Mouse (Mus musculus) CH12.LX (cell line): Measurements from ENCODE around the gene Syt9. TPM values are rescaled to one million over a fixed set of nuclear protein-coding genes. Genes with fewer than 3 reads are reported as not detected.
A peak's percentile ranks its signal among the peaks of the same experiment; 100 is the strongest.

Experiments
- DNase-seq: peaks from one replicate; pipeline ENCODE4 v3.0.0-alpha.2; 2013; ENCODE audit errors: extremely low read depth
- H3K27ac ChIP-seq: 2 replicates; pipeline ENCODE4 v1.5.1; 2012; ENCODE audit warnings: low read depth, mild to moderate bottlenecking, control low read depth, moderate library complexity; ENCODE audit not compliant: insufficient read depth
- H3K27me3 ChIP-seq: replicated peaks from 2 replicates; pipeline ENCODE3; 2012; ENCODE audit warnings: inconsistent platforms
- H3K36me3 ChIP-seq, 2 experiments: replicated peaks in 1 of 2; 2 replicates each; pipeline versions ENCODE3 to v1.6.1; 2012; ENCODE audit warnings: inconsistent platforms in 1 of 2, low read length in 1 of 2, mild to moderate bottlenecking in 1 of 2, mixed read lengths in 1 of 2, moderate library complexity in 1 of 2; ENCODE audit not compliant: control insufficient read depth in 1 of 2, insufficient read depth in 1 of 2
- H3K4me1 ChIP-seq, 2 experiments: 2 replicates each; pipeline ENCODE4 v1.6.1; 2012; ENCODE audit warnings: inconsistent platforms in 1 of 2, moderate library complexity in 1 of 2; ENCODE audit not compliant: insufficient read depth in 2 of 2, control insufficient read depth in 1 of 2
- H3K4me2 ChIP-seq: 2 replicates; pipeline ENCODE4 v1.6.1; 2012; ENCODE audit warnings: low read depth, mild to moderate bottlenecking, control low read depth; ENCODE audit not compliant: poor library complexity, insufficient read depth, severe bottlenecking
- H3K4me3 ChIP-seq, 3 experiments: fragments of 150-350 bp in 1 of 3; sonication (generic) in 1 of 3; replicated peaks in 1 of 3; 2 replicates each; pipeline versions ENCODE3 to v1.5.1; 2011 to 2012; ENCODE audit warnings: low read depth in 2 of 3, low read length in 2 of 3, mild to moderate bottlenecking in 2 of 3, moderate library complexity in 2 of 3, control low read depth in 1 of 3, improper control_type of control experiment in 1 of 3, inconsistent platforms in 1 of 3, mixed read lengths in 1 of 3; ENCODE audit not compliant: poor library complexity in 1 of 3
- H3K79me2 ChIP-seq: replicated peaks from 2 replicates; pipeline ENCODE4 v1.6.1; 2012; ENCODE audit warnings: mild to moderate bottlenecking, moderate library complexity; ENCODE audit not compliant: control insufficient read depth, poor library complexity, insufficient read depth, severe bottlenecking; ENCODE audit errors: extremely low read depth
- H3K9ac ChIP-seq: 2 replicates; pipeline ENCODE4 v1.6.1; 2012; ENCODE audit warnings: low read depth, mild to moderate bottlenecking, control low read depth, moderate library complexity; ENCODE audit not compliant: insufficient read depth
- H3K9me3 ChIP-seq: replicated peaks from 2 replicates; pipeline ENCODE3; 2012; ENCODE audit warnings: low read length, inconsistent platforms, mixed read lengths
- BHLHE40 ChIP-seq: IDR thresholded peaks from 2 replicates; pipeline ENCODE4 v1.6.1; 2011; ENCODE audit warnings: mild to moderate bottlenecking, low read depth, low read length, improper control_type of control experiment
- CHD1 ChIP-seq: IDR thresholded peaks from 2 replicates; pipeline ENCODE4 v1.6.1; 2012; ENCODE audit warnings: low read depth, low read length, improper control_type of control experiment, inconsistent platforms
- CHD2 ChIP-seq: IDR thresholded peaks from 2 replicates; pipeline ENCODE4 v1.6.1; 2011; ENCODE audit warnings: low read length, improper control_type of control experiment
- ELF1 ChIP-seq: IDR thresholded peaks from 2 replicates; pipeline ENCODE4 v1.6.1; 2014; ENCODE audit warnings: low read depth, mild to moderate bottlenecking, inconsistent platforms, low read length, improper control_type of control experiment
- EP300 ChIP-seq: IDR thresholded peaks from 2 replicates; pipeline ENCODE4 v1.6.1; 2011; ENCODE audit warnings: low read length, improper control_type of control experiment
- IRF4 ChIP-seq: IDR thresholded peaks from 2 replicates; pipeline ENCODE4 v1.6.1; 2014; ENCODE audit warnings: low read depth, mild to moderate bottlenecking, inconsistent platforms, low read length, improper control_type of control experiment
- MAFK ChIP-seq: IDR thresholded peaks from 2 replicates; pipeline ENCODE4 v1.6.1; 2011; ENCODE audit warnings: low read length, improper control_type of control experiment; ENCODE audit not compliant: insufficient replicate concordance
- MAZ ChIP-seq: IDR thresholded peaks from 2 replicates; pipeline ENCODE4 v1.6.1; 2012; ENCODE audit warnings: low read depth, mild to moderate bottlenecking, inconsistent platforms, low read length, improper control_type of control experiment, moderate library complexity
- NELFE ChIP-seq: IDR thresholded peaks from 2 replicates; pipeline ENCODE4 v1.6.1; 2011; ENCODE audit warnings: low read depth, low read length, improper control_type of control experiment
- SIN3A ChIP-seq: IDR thresholded peaks from 2 replicates; pipeline ENCODE4 v1.6.1; 2012; ENCODE audit warnings: low read length, improper control_type of control experiment, inconsistent platforms
- dilution Hi-C: fragments of 300-500 bp; cut with MboI; formaldehyde crosslinking; loops from 2 replicates; pipeline ENCODE4 v1.14.3; 2020; ENCODE audit warnings: low sequenced_read_pairs; ENCODE audit not compliant: extremely low pct_unique_long_range_greater_than_20kb, extremely low pct_ligation_motif_present
- in situ Hi-C: fragments of 300-500 bp; cut with MboI; formaldehyde crosslinking; loops from 3 replicates; pipeline ENCODE4 v1.14.3; 2019; ENCODE audit warnings: low sequenced_read_pairs, low pct_ligation_motif_present, low pct_unique_long_range_greater_than_20kb, mixed read lengths
- polyA plus RNA-seq: library from polyadenylated mRNA; unstranded; fragments of >175 nt; gene quantifications from 2 replicates; pipeline ENCODE4 v1.2.1, GENCODE M21; 2012; ENCODE audit warnings: low read depth; ENCODE audit not compliant: insufficient read length
- total RNA-seq, 2 experiments: library from RNA; depleted of rRNA; stranded (reverse); fragments of 300-350 nt in 1 of 2; fragments of >200 nt in 1 of 2; gene quantifications; 2 replicates each; pipeline ENCODE4 v1.2.3; 2012 to 2014

Syt9 gene
- total and polyA plus RNA-seq, 3 experiments = not detected

DNA sequence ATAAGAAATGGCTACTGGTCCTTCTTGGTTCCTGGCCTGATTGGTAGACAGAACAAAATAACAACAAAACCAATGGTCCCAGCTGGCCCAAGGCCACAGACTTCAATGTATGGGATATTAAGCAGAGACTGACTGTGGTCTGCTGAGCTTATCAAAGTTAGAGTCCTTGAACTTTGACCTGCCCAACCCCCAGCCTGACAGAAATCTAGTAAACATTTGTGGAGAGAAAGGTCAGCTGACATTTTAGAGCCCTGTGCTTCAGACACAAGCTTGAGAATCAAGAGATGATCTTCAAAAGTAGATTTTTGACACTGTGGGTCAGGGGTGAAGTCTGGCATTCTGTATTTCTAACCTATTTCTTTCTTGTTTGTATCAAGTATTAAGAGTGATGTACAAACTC, 226.2 kb downstream of the Syt9 start:
- no peak for DNase-seq
- no peaks in the 10 kb centered on the region for H3K27me3 ChIP-seq
- in situ Hi-C loops = no loop called here
- H3K27ac ChIP-seq = peak overlapping the region; percentile 49; the same call in 1 of the 2 replicates
- H3K4me1 ChIP-seq = peaks cover 14 to 51% of the 10 kb centered on the region in 2 experiments
- dilution Hi-C loops = no loop called here
- H3K9ac ChIP-seq = peak overlapping the region; percentile 88
- H3K4me2 ChIP-seq = peak overlapping the region; percentile 99
- no peaks in the 10 kb centered on the region for H3K9me3 ChIP-seq
- H3K36me3 ChIP-seq = peaks cover 5 to 15% of the 10 kb centered on the region in 2 experiments
- peaks cover 59% of the 10 kb centered on the region for H3K79me2 ChIP-seq
- TF ChIP-seq CHD2 (peak; percentile 67), MAFK (no peak), MAZ (no peak), ELF1 (no peak)
- peak overlapping the region; percentile 64 to 96 (median 93) for H3K4me3 ChIP-seq

DNA sequence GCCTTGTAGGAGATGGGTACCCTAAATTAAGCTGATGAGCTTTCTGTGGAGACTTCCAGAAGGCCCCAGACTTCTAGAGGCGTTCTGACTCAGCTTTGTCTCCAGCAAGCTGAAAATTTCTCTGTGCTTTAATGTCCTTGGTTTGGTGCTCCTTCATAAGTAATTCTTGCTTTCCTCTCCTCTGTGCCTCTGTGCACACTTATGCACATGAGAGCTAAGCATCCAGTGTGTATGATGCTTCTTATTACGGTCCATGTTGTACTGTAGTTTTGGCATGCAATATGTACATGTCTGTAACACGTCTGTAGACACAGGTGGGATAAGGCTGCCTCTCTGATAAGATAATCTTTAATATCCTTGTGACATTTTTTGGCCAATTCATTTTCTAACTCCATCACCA, 227.4 kb downstream of the Syt9 start:
- no peak for DNase-seq

More for the DNA sequence above, 227.4 kb downstream of the Syt9 start:
- Histone ChIP-seq H3K9ac (peak overlapping the region; percentile 88), H3K27me3 (no peaks in the 10 kb centered on the region), H3K9me3 (no peaks in the 10 kb centered on the region), H3K36me3 (peaks cover 10 to 25% of the 10 kb centered on the region in 2 experiments), H3K79me2 (peaks cover 71% of the 10 kb centered on the region), H3K4me1 (peaks cover 13 to 51% of the 10 kb centered on the region in 2 experiments), H3K27ac (peak overlapping the region; percentile 87), H3K4me2 (peak overlapping the region; percentile 99), H3K4me3 (peak overlapping the region; percentile 60 to 96 (median 93))
- in situ Hi-C loops (no loop called here), dilution Hi-C loops (no loop called here)
- TF ChIP-seq IRF4 (no peak; the same call in 1 of the 2 replicates), CHD2 (no peak), BHLHE40 (0 out of 2 replicates have a peak, but pooled peaks have one; percentile 4), MAFK (0 out of 2 replicates have a peak, but pooled peaks have one; percentile 16), NELFE (peak; percentile 38; the same call in 1 of the 2 replicates), CHD1 (peak; percentile 76; the same call in 1 of the 2 replicates), EP300 (0 out of 2 replicates have a peak, but pooled peaks have one; percentile 13), SIN3A (peak; percentile 55; the same call in 1 of the 2 replicates)

Other genes with a start within 250 kb of the Syt9 start
- not detected in 2 replicates for gene Olfr715, start 239.6 kb upstream of the Syt9 start, total RNA-seq (2012; rRNA removed)
- not detected in 2 replicates for gene Olfr715, start 239.6 kb upstream of the Syt9 start, total RNA-seq (2014; rRNA removed)
- not detected in 2 replicates for gene Olfr715, start 239.6 kb upstream of the Syt9 start, polyA plus RNA-seq
- not detected in 2 replicates for gene Olfr716, start 232.4 kb upstream of the Syt9 start, total RNA-seq (2012; rRNA removed)
- not detected in 2 replicates for gene Olfr716, start 232.4 kb upstream of the Syt9 start, total RNA-seq (2014; rRNA removed)
- gene Olfr716, start 232.4 kb upstream of the Syt9 start, polyA plus RNA-seq = not detected in 2 replicates
- not detected in 2 replicates for gene Nlrp14, start 203.7 kb upstream of the Syt9 start, total RNA-seq (2012; rRNA removed)
- not detected in 2 replicates for gene Nlrp14, start 203.7 kb upstream of the Syt9 start, total RNA-seq (2014; rRNA removed)
- gene Nlrp14, start 203.7 kb upstream of the Syt9 start, polyA plus RNA-seq = not detected in 2 replicates
- gene Rbmxl2, start 161.3 kb upstream of the Syt9 start, total RNA-seq (2012; rRNA removed) = not detected in 2 replicates
- gene Rbmxl2, start 161.3 kb upstream of the Syt9 start, total RNA-seq (2014; rRNA removed) = not detected in 2 replicates
- gene Rbmxl2, start 161.3 kb upstream of the Syt9 start, polyA plus RNA-seq = not detected in 2 replicates
- not detected in 2 replicates for gene Olfml1, start 196.7 kb downstream of the Syt9 start, total RNA-seq (2012; rRNA removed)
- gene Olfml1, start 196.7 kb downstream of the Syt9 start, total RNA-seq (2014; rRNA removed) = not detected in 2 replicates
- gene Olfml1, start 196.7 kb downstream of the Syt9 start, polyA plus RNA-seq = not detected in 2 replicates
- gene Ppfibp2, start 224.5 kb downstream of the Syt9 start, total RNA-seq (2012; rRNA removed) = 27.5 and 40.3 TPM in 2 replicates
- gene Ppfibp2, start 224.5 kb downstream of the Syt9 start, total RNA-seq (2014; rRNA removed) = 30.2 and 32.9 TPM in 2 replicates
- 40.2 and 44.7 TPM in 2 replicates for gene Ppfibp2, start 224.5 kb downstream of the Syt9 start, polyA plus RNA-seq